Mouse (Mus musculus) erythroblast, adult 5-6 weeks (primary cell): ENCODE measurements around the gene Zfp975. TPM values are rescaled to one million over a fixed set of nuclear protein-coding genes. Genes with fewer than 3 reads are reported as not detected.
"Not testable (repeated sequence)": the region's sequence is repeated elsewhere in the genome, so short reads cannot be mapped to it uniquely, and the experiment has no call there.

Experiments
- ATAC-seq: replicated peaks from 2 replicates; pipeline ENCODE4 v1.8.0; 2016; ENCODE audit warnings: moderate number of reproducible peaks, mild to moderate bottlenecking, moderate TSS enrichment, inconsistent platforms; ENCODE audit not compliant: poor library complexity, low FRiP score, severe bottlenecking
- total RNA-seq, 2 experiments: library from RNA; stranded (forward) in 1 of 2; stranded (reverse) in 1 of 2; fragments of 150-400 nt in 1 of 2; fragments of 200-764, 138-1000 nt in 1 of 2; gene quantifications; 2 replicates each; pipeline versions ENCODE4 v1.2.3 to v1.2.4; 2015 to 2017; ENCODE audit warnings: low replicate concordance in 2 of 2

Gene Zfp975
- total RNA-seq (2015; ENCODE audit: low replicate concordance) (3.8 TPM in 1 of 2 replicates, not detected in the other), total RNA-seq (2017; ENCODE audit: low replicate concordance) (0.56 and 0.77 TPM in 2 replicates)

- peak; percentile 83 for ATAC-seq
These were observed at the start of gene Zfp975 for GRCm38 (mm10) chr7:42692362-42693158. TSS of gene Zfp975 (minus strand) at chr7:42692742.

GRCm38 (mm10) chr7:42738536-42739210, 46.1 kb upstream of the Zfp975 start:
- no peak for ATAC-seq

GRCm38 (mm10) chr7:42726917-42727316, 34.4 kb upstream of the Zfp975 start, which contains the start of gene Gm17067:
TSS of gene Gm17067 (minus strand) at chr7:42727017.
- not testable (repeated sequence) for ATAC-seq

- not testable (repeated sequence) for ATAC-seq
These were observed 709 bp upstream of the Zfp975 start for GRCm38 (mm10) chr7:42693251-42693650.

GRCm38 (mm10) chr7:42680081-42680480, 12.5 kb downstream of the Zfp975 start:
- not testable (repeated sequence) for ATAC-seq

GRCm38 (mm10) chr7:42679646-42680045, 12.9 kb downstream of the Zfp975 start:
- ATAC-seq = not testable (repeated sequence)

- ATAC-seq = not testable (repeated sequence)
These were observed 32.4 kb downstream of the Zfp975 start for GRCm38 (mm10) chr7:42660140-42660539.

GRCm38 (mm10) chr7:42655211-42655610, 37.3 kb downstream of the Zfp975 start:
- not testable (repeated sequence) for ATAC-seq

GRCm38 (mm10) chr7:42643120-42643620, 49.4 kb downstream of the Zfp975 start:
- ATAC-seq = not testable (repeated sequence)

GRCm38 (mm10) chr7:42642152-42643115, 50.1 kb downstream of the Zfp975 start, which contains the start of gene Zfp976:
TSS of gene Zfp976 (minus strand) at chr7:42642588.
- ATAC-seq = not testable (repeated sequence)

GRCm38 (mm10) chr7:42631031-42631430, 61.5 kb downstream of the Zfp975 start:
- not testable (repeated sequence) for ATAC-seq

Other genes with a start within 250 kb of the Zfp975 start
- gene 4933421I07Rik, start 244.6 kb downstream of the Zfp975 start, total RNA-seq (2015; ENCODE audit: low replicate concordance) = not detected in 2 replicates
- not detected in 2 replicates for gene 4933421I07Rik, start 244.6 kb downstream of the Zfp975 start, total RNA-seq (2017; ENCODE audit: low replicate concordance)
- 11.0 and 19.6 TPM in 2 replicates for gene Zfp141, start 187.0 kb downstream of the Zfp975 start, total RNA-seq (2015; ENCODE audit: low replicate concordance)
- 15.7 and 16.3 TPM in 2 replicates for gene Zfp141, start 187.0 kb downstream of the Zfp975 start, total RNA-seq (2017; ENCODE audit: low replicate concordance)
- gene Gm21028, start 114.2 kb downstream of the Zfp975 start, total RNA-seq (2015; ENCODE audit: low replicate concordance) = not detected in 2 replicates
- gene Gm21028, start 114.2 kb downstream of the Zfp975 start, total RNA-seq (2017; ENCODE audit: low replicate concordance) = not detected in 2 replicates
- not detected in 2 replicates for gene Zfp977, start 100.2 kb downstream of the Zfp975 start, total RNA-seq (2015; ENCODE audit: low replicate concordance)
- 1.3 TPM in 1 of 2 replicates, not detected in the other for gene Zfp977, start 100.2 kb downstream of the Zfp975 start, total RNA-seq (2017; ENCODE audit: low replicate concordance)
- 0.96 TPM in 1 of 2 replicates, not detected in the other for gene Zfp976, start 50.2 kb downstream of the Zfp975 start, total RNA-seq (2015; ENCODE audit: low replicate concordance)
- 0.42 and 0.94 TPM in 2 replicates for gene Zfp976, start 50.2 kb downstream of the Zfp975 start, total RNA-seq (2017; ENCODE audit: low replicate concordance)
- not detected in 2 replicates for gene Gm17067, start 34.3 kb upstream of the Zfp975 start, total RNA-seq (2015; ENCODE audit: low replicate concordance)
- gene Gm17067, start 34.3 kb upstream of the Zfp975 start, total RNA-seq (2017; ENCODE audit: low replicate concordance) = not detected in 2 replicates
- gene Vmn2r62, start 100.8 kb upstream of the Zfp975 start, total RNA-seq (2015; ENCODE audit: low replicate concordance) = not detected in 2 replicates
- not detected in 2 replicates for gene Vmn2r62, start 100.8 kb upstream of the Zfp975 start, total RNA-seq (2017; ENCODE audit: low replicate concordance)
- gene Gm2381, start 174.5 kb upstream of the Zfp975 start, total RNA-seq (2015; ENCODE audit: low replicate concordance) = not detected in 2 replicates
- not detected in 2 replicates for gene Gm2381, start 174.5 kb upstream of the Zfp975 start, total RNA-seq (2017; ENCODE audit: low replicate concordance)
- gene Vmn2r63, start 241.1 kb upstream of the Zfp975 start, total RNA-seq (2015; ENCODE audit: low replicate concordance) = 0.19 TPM in 1 of 2 replicates, not detected in the other
- gene Vmn2r63, start 241.1 kb upstream of the Zfp975 start, total RNA-seq (2017; ENCODE audit: low replicate concordance) = not detected in 2 replicates